Mouse (Mus musculus): Measurements from ENCODE around the gene Adgrf4.

- TF ChIP-seq CTCF (IDR thresholded peaks at IDR 0.05; ENCODE audit: extremely low read depth, insufficient read depth, low read length) (no peak), POLR2A (IDR thresholded peaks at IDR 0.05; ENCODE audit: extremely low read depth, insufficient read depth, low read length) (no peak)
Observed at GRCm38 (mm10) chr17:42608270-42608669, 83.8 kb downstream of the Adgrf4 start.
